Mouse (Mus musculus): ENCODE data around the gene Mast1. TPM values are rescaled to one million over a fixed set of nuclear protein-coding genes. Genes with fewer than 3 reads are reported as not detected.

Gene Mast1
- polyA plus RNA-seq, 1 experiment = not detected

GRCm38 (mm10) chr8:84901071-84901470 lies 36.1 kb downstream of the Mast1 start:
- TF ChIP-seq MYOD1 (IDR thresholded peaks at IDR 0.05; ENCODE audit: control insufficient read depth, insufficient read length, low read depth) (no peak), CTCF (IDR thresholded peaks at IDR 0.05; ENCODE audit: control insufficient read depth, insufficient read depth, insufficient read length) (no peak), MAX (IDR thresholded peaks at IDR 0.05) (no peak), FOSL1 (IDR thresholded peaks at IDR 0.05; ENCODE audit: insufficient read depth, low read length, poor library complexity, severe bottlenecking) (no peak), CEBPB (IDR thresholded peaks at IDR 0.05; ENCODE audit: low read depth) (no peak), MYOG (IDR thresholded peaks at IDR 0.05; ENCODE audit: control insufficient read depth, extremely low read depth, insufficient read length) (no peak), USF1 (IDR thresholded peaks at IDR 0.05; ENCODE audit: low read depth) (no peak)
- Histone ChIP-seq H3K36me3 (ENCODE audit: control insufficient read depth, insufficient read depth) (no peaks in the 10 kb centered on the region), H3K79me3 (ENCODE audit: low read depth) (no peaks in the 10 kb centered on the region), H3K27me3 (ENCODE audit: control insufficient read depth, insufficient read depth, insufficient read length) (peaks cover 8% of the 10 kb centered on the region), H3ac (ENCODE audit: control insufficient read depth, insufficient read length, low read depth) (no peak overlapping the region), H3K79me2 (ENCODE audit: control insufficient read depth, insufficient read depth) (no peaks in the 10 kb centered on the region), H3K4me3 (ENCODE audit: insufficient read depth, poor library complexity, severe bottlenecking) (no peak overlapping the region)

GRCm38 (mm10) chr8:84895963-84896362 lies 41.2 kb downstream of the Mast1 start:
- Histone ChIP-seq H3K79me2 (ENCODE audit: control insufficient read depth, insufficient read depth) (no peaks in the 10 kb centered on the region), H3ac (ENCODE audit: control insufficient read depth, insufficient read length, low read depth) (no peak overlapping the region), H3K4me3 (ENCODE audit: insufficient read depth, poor library complexity, severe bottlenecking) (no peak overlapping the region), H3K36me3 (ENCODE audit: control insufficient read depth, insufficient read depth) (no peaks in the 10 kb centered on the region), H3K27me3 (ENCODE audit: control insufficient read depth, insufficient read depth, insufficient read length) (peaks cover 8% of the 10 kb centered on the region), H3K79me3 (ENCODE audit: low read depth) (no peaks in the 10 kb centered on the region)
- no peak for TF ChIP-seq FOSL1 (IDR thresholded peaks at IDR 0.05; ENCODE audit: insufficient read depth, low read length, poor library complexity, severe bottlenecking)
- no peak for TF ChIP-seq CEBPB (IDR thresholded peaks at IDR 0.05; ENCODE audit: low read depth)
- TF ChIP-seq MYOG (IDR thresholded peaks at IDR 0.05; ENCODE audit: control insufficient read depth, extremely low read depth, insufficient read length) = no peak
- TF ChIP-seq USF1 (IDR thresholded peaks at IDR 0.05; ENCODE audit: low read depth) = no peak
- TF ChIP-seq MYOD1 (IDR thresholded peaks at IDR 0.05; ENCODE audit: control insufficient read depth, insufficient read length, low read depth) = no peak

- Histone ChIP-seq H3K36me3 (ENCODE audit: control insufficient read depth, insufficient read depth) (no peaks in the 10 kb centered on the region), H3K4me3 (ENCODE audit: insufficient read depth, poor library complexity, severe bottlenecking) (peak within 1 kb of the TSS; percentile 61), H3K79me3 (ENCODE audit: low read depth) (no peaks in the 10 kb centered on the region), H3ac (ENCODE audit: control insufficient read depth, insufficient read length, low read depth) (peak within 1 kb of the TSS; percentile 75), H3K27me3 (ENCODE audit: control insufficient read depth, insufficient read depth, insufficient read length) (peaks cover 3% of the 10 kb centered on the region), H3K79me2 (ENCODE audit: control insufficient read depth, insufficient read depth) (no peaks in the 10 kb centered on the region)
- TF ChIP-seq CEBPB (IDR thresholded peaks at IDR 0.05; ENCODE audit: low read depth) = peak; percentile 67
- TF ChIP-seq MYOD1 (IDR thresholded peaks at IDR 0.05; ENCODE audit: control insufficient read depth, insufficient read length, low read depth) = no peak
- no peak for TF ChIP-seq MYOG (IDR thresholded peaks at IDR 0.05; ENCODE audit: control insufficient read depth, extremely low read depth, insufficient read length)
- TF ChIP-seq FOSL1 (IDR thresholded peaks at IDR 0.05; ENCODE audit: insufficient read depth, low read length, poor library complexity, severe bottlenecking) = no peak
Measured at GRCm38 (mm10) chr8:84893709-84894134, 43.4 kb downstream of the Mast1 start, which contains the start of gene Gcdh. Gene Gcdh, minus strand, starts transcription at chr8:84893921.

GRCm38 (mm10) chr8:84892993-84893708 lies 44.0 kb downstream of the Mast1 start:
- Histone ChIP-seq H3K79me3 (ENCODE audit: low read depth) (no peaks in the 10 kb centered on the region), H3ac (ENCODE audit: control insufficient read depth, insufficient read length, low read depth) (peak overlapping the region; percentile 75), H3K27me3 (ENCODE audit: control insufficient read depth, insufficient read depth, insufficient read length) (no peaks in the 10 kb centered on the region), H3K79me2 (ENCODE audit: control insufficient read depth, insufficient read depth) (no peaks in the 10 kb centered on the region), H3K4me3 (ENCODE audit: insufficient read depth, poor library complexity, severe bottlenecking) (peak overlapping the region; percentile 61), H3K36me3 (ENCODE audit: control insufficient read depth, insufficient read depth) (no peaks in the 10 kb centered on the region)
- TF ChIP-seq MYOG (IDR thresholded peaks at IDR 0.05; ENCODE audit: control insufficient read depth, extremely low read depth, insufficient read length) (no peak), CEBPB (IDR thresholded peaks at IDR 0.05; ENCODE audit: low read depth) (no peak), USF1 (IDR thresholded peaks at IDR 0.05; ENCODE audit: low read depth) (no peak), FOSL1 (IDR thresholded peaks at IDR 0.05; ENCODE audit: insufficient read depth, low read length, poor library complexity, severe bottlenecking) (no peak)

- Histone ChIP-seq H3K36me3 (ENCODE audit: control insufficient read depth, insufficient read depth) (no peaks in the 10 kb centered on the region), H3ac (ENCODE audit: control insufficient read depth, insufficient read length, low read depth) (no peak overlapping the region), H3K79me3 (ENCODE audit: low read depth) (no peaks in the 10 kb centered on the region), H3K79me2 (ENCODE audit: control insufficient read depth, insufficient read depth) (no peaks in the 10 kb centered on the region), H3K27me3 (ENCODE audit: control insufficient read depth, insufficient read depth, insufficient read length) (no peaks in the 10 kb centered on the region), H3K4me3 (ENCODE audit: insufficient read depth, poor library complexity, severe bottlenecking) (no peak overlapping the region)
- TF ChIP-seq MAX (IDR thresholded peaks at IDR 0.05) (no peak), USF1 (IDR thresholded peaks at IDR 0.05; ENCODE audit: low read depth) (no peak), MYOD1 (IDR thresholded peaks at IDR 0.05; ENCODE audit: control insufficient read depth, insufficient read length, low read depth) (no peak), CEBPB (IDR thresholded peaks at IDR 0.05; ENCODE audit: low read depth) (no peak), CTCF (IDR thresholded peaks at IDR 0.05; ENCODE audit: control insufficient read depth, insufficient read depth, insufficient read length) (no peak), MYOG (IDR thresholded peaks at IDR 0.05; ENCODE audit: control insufficient read depth, extremely low read depth, insufficient read length) (no peak), FOSL1 (IDR thresholded peaks at IDR 0.05; ENCODE audit: insufficient read depth, low read length, poor library complexity, severe bottlenecking) (no peak)
Measured at GRCm38 (mm10) chr8:84889141-84889540, 48.0 kb downstream of the Mast1 start.

- Histone ChIP-seq H3K79me3 (ENCODE audit: low read depth) (no peaks in the 10 kb centered on the region), H3ac (ENCODE audit: control insufficient read depth, insufficient read length, low read depth) (no peak overlapping the region), H3K36me3 (ENCODE audit: control insufficient read depth, insufficient read depth) (no peaks in the 10 kb centered on the region), H3K4me3 (ENCODE audit: insufficient read depth, poor library complexity, severe bottlenecking) (no peak overlapping the region), H3K79me2 (ENCODE audit: control insufficient read depth, insufficient read depth) (no peaks in the 10 kb centered on the region), H3K27me3 (ENCODE audit: control insufficient read depth, insufficient read depth, insufficient read length) (no peaks in the 10 kb centered on the region)
- TF ChIP-seq MYOD1 (IDR thresholded peaks at IDR 0.05; ENCODE audit: control insufficient read depth, insufficient read length, low read depth) (no peak), USF1 (IDR thresholded peaks at IDR 0.05; ENCODE audit: low read depth) (no peak), FOSL1 (IDR thresholded peaks at IDR 0.05; ENCODE audit: insufficient read depth, low read length, poor library complexity, severe bottlenecking) (no peak), CEBPB (IDR thresholded peaks at IDR 0.05; ENCODE audit: low read depth) (no peak), CTCF (IDR thresholded peaks at IDR 0.05; ENCODE audit: control insufficient read depth, insufficient read depth, insufficient read length) (no peak), MYOG (IDR thresholded peaks at IDR 0.05; ENCODE audit: control insufficient read depth, extremely low read depth, insufficient read length) (no peak), MAX (IDR thresholded peaks at IDR 0.05) (no peak)
Measured at GRCm38 (mm10) chr8:84888280-84888679, 48.9 kb downstream of the Mast1 start.

All from C2C12 (cell line).